Mouse (Mus musculus) intestine, embryonic 14.5 days (tissue): ENCODE data around the gene Anxa2. TPM values are rescaled to one million over a fixed set of nuclear protein-coding genes. Genes with fewer than 3 reads are reported as not detected.

ENCODE experiments used
- ATAC-seq: fragments of 200-750 bp; cut with Nextera tagmentation; replicated peaks from 2 replicates; pipeline ENCODE4 v1.8.0; 2017; ENCODE audit warnings: low read depth, moderate number of reproducible peaks, moderate TSS enrichment, moderate library complexity; ENCODE audit not compliant: low FRiP score, low TSS enrichment
- DNase-seq: peaks from one replicate; pipeline ENCODE4 v3.0.0-alpha.2; 2018; ENCODE audit warnings: low spot score
- H3K27ac ChIP-seq: fragments of 300-500 bp; sonication (generic); 2 replicates; pipeline ENCODE4 v1.5.1; 2014; ENCODE audit warnings: low read depth, mild to moderate bottlenecking, control low read depth
- H3K27me3 ChIP-seq: fragments of 300-500 bp; sonication (generic); replicated peaks from 2 replicates; pipeline ENCODE4 v1.6.1; 2014; ENCODE audit warnings: low read length, control low read depth; ENCODE audit not compliant: control insufficient read depth, insufficient read depth
- H3K36me3 ChIP-seq: fragments of 300-500 bp; sonication (generic); 2 replicates; pipeline ENCODE4 v1.6.1; 2014; ENCODE audit warnings: low read length, control low read depth; ENCODE audit not compliant: control insufficient read depth, insufficient read depth
- H3K4me1 ChIP-seq: fragments of 300-500 bp; sonication (generic); replicated peaks from 2 replicates; pipeline ENCODE4 v1.6.1; 2014; ENCODE audit warnings: low read length, control low read depth, mixed read lengths; ENCODE audit not compliant: control insufficient read depth, insufficient read depth
- H3K4me2 ChIP-seq: fragments of 300-500 bp; sonication (generic); 2 replicates; pipeline ENCODE4 v1.6.1; 2014; ENCODE audit warnings: low read length
- H3K4me3 ChIP-seq: fragments of 300-500 bp; sonication (generic); 2 replicates; pipeline ENCODE4 v1.5.1; 2014; ENCODE audit warnings: low read depth, low read length, control low read depth, mixed read lengths
- H3K9ac ChIP-seq: fragments of 300-500 bp; sonication (generic); 2 replicates; pipeline ENCODE4 v1.6.1; 2014; ENCODE audit warnings: mild to moderate bottlenecking, low read length
- H3K9me3 ChIP-seq: fragments of 300-500 bp; sonication (generic); 2 replicates; pipeline ENCODE4 v1.6.1; 2016; ENCODE audit warnings: low read length, control low read depth; ENCODE audit not compliant: control insufficient read depth
- WGBS: fragments of 180-500 bp; shearing (Covaris S2); extraction: QIAGEN DNeasy Blood & Tissue Kit; methylation state at CpG from one replicate; pipeline ENCODE4 v1.1.7; 2014; 5-methylcytosine and 5-hydroxymethylcytosine counted together
- polyA plus RNA-seq: library from polyadenylated mRNA; unstranded; fragments of >200 nt; fragmentation: Nextera tagmentation; extraction: Ambion mirVana; gene quantifications from 2 replicates; pipeline ENCODE4 v1.2.1, GENCODE M21; 2014

The Anxa2 gene
- polyA plus RNA-seq, 1 experiment from 2014 or later: 383 TPM

DNA sequence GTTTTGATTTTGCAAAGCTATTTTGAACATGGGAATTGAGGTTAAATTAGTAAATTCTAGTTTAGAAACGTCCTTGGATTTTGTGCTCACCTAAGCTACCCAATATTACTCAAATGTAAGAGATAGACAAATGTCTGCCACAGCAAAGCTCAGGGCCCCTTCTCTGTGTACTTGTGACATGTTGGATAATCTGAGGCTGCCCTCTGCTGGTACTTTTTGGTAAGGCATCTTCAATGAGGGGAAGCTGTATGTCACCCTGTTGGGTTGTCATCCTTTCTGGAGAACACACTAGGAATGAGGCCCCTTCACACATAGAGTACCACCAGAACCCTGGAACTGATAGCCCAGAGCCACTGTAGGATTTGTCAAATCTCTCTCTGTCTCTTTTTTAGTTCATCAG lies 26.9 kb downstream of the Anxa2 start:
- ATAC-seq: no peak; the same call in 1 of the 2 replicates
- Histone ChIP-seq H3K36me3 (peaks cover 35% of the 10 kb centered on the region), H3K4me3 (no peak overlapping the region), H3K27ac (no peak overlapping the region), H3K9me3 (no peaks in the 10 kb centered on the region), H3K9ac (no peak overlapping the region), H3K4me1 (peaks cover 12% of the 10 kb centered on the region; the same call in 1 of the 2 replicates), H3K4me2 (no peak overlapping the region), H3K27me3 (no peaks in the 10 kb centered on the region)
- DNase-seq: peak; percentile 93
- WGBS: 2% methylated on average over 1 of the region's 1 CpGs

DNA sequence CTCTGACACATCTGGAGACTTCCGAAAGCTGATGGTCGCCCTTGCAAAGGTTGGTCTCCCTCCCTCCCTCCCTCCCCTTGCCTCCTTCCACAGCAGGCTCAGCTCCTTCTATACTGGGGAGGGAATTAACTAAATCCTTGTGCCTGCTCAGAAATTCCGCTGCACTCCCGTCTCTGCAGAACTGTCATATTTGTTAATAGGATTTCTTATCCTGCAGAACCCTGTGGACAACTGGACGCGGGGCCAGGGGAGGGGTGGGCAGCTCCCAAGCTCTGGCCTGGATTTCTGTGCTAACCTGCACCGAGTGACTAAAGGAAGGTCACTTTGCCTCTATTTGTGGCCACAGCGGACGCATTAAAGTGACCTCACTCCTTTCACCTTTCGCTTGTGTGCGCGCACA lies 30.4 kb downstream of the Anxa2 start:
- DNase-seq (no peak), ATAC-seq (no peak)
- H3K4me1 ChIP-seq: no peaks in the 10 kb centered on the region
- 51% methylated on average over 12 of the region's 12 CpGs for WGBS
- no peak overlapping the region for H3K4me2 ChIP-seq
- H3K9ac ChIP-seq: no peak overlapping the region
- H3K27me3 ChIP-seq: no peaks in the 10 kb centered on the region
- no peak overlapping the region for H3K27ac ChIP-seq
- H3K9me3 ChIP-seq: no peaks in the 10 kb centered on the region
- H3K4me3 ChIP-seq: no peak overlapping the region
- H3K36me3 ChIP-seq: peaks cover 54% of the 10 kb centered on the region

GRCm38 (mm10) chr9:69486140-69486539 lies 32.7 kb downstream of the Anxa2 start:
- DNase-seq (no peak), ATAC-seq (no peak)
- WGBS: 71% methylated on average over 8 of the region's 8 CpGs
- H3K36me3 ChIP-seq: peaks cover 66% of the 10 kb centered on the region
- H3K4me1 ChIP-seq: no peaks in the 10 kb centered on the region
- H3K9me3 ChIP-seq: no peaks in the 10 kb centered on the region
- H3K9ac ChIP-seq: no peak overlapping the region
- H3K4me3 ChIP-seq: no peak overlapping the region
- no peaks in the 10 kb centered on the region for H3K27me3 ChIP-seq
- no peak overlapping the region for H3K27ac ChIP-seq
- H3K4me2 ChIP-seq: no peak overlapping the region

GRCm38 (mm10) chr9:69488510-69488909 lies 35.1 kb downstream of the Anxa2 start:
- Histone ChIP-seq H3K9ac (no peak overlapping the region), H3K36me3 (peaks cover 74% of the 10 kb centered on the region), H3K4me2 (no peak overlapping the region), H3K4me3 (no peak overlapping the region), H3K27ac (no peak overlapping the region), H3K27me3 (no peaks in the 10 kb centered on the region), H3K9me3 (no peaks in the 10 kb centered on the region), H3K4me1 (no peaks in the 10 kb centered on the region)
- DNase-seq (no peak), ATAC-seq (no peak)
- 40% methylated on average over 8 of the region's 8 CpGs for WGBS

DNA sequence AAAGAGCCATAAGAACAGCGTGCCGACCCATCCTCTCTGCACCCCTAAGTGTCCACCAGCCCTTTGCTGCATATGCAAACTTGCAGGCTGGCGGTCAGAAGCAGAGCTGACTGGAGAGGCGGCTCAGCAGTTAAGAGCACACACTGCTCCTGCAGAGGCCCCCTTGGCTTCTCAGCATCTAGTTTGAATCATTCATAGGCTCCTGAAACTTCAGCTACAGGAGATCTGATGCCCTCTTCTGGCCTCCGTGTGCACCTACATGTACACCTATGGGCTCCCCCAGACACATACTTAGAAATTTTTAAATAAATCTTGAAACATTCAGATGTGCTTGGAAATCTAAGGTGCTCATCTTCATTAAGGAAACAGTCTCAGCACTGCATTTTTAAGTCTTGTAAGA lies 35.6 kb downstream of the Anxa2 start:
- Histone ChIP-seq H3K9me3 (no peaks in the 10 kb centered on the region), H3K27ac (no peak overlapping the region), H3K4me1 (no peaks in the 10 kb centered on the region), H3K4me3 (no peak overlapping the region), H3K9ac (no peak overlapping the region), H3K36me3 (peaks cover 74% of the 10 kb centered on the region), H3K27me3 (no peaks in the 10 kb centered on the region), H3K4me2 (no peak overlapping the region)
- ATAC-seq (no peak), DNase-seq (no peak)
- WGBS: 16% methylated on average over 5 of the region's 5 CpGs

GRCm38 (mm10) chr9:69492809-69493208 lies 39.4 kb downstream of the Anxa2 start:
- Histone ChIP-seq H3K27ac (no peak overlapping the region), H3K9ac (no peak overlapping the region), H3K9me3 (no peaks in the 10 kb centered on the region), H3K4me1 (no peaks in the 10 kb centered on the region), H3K4me2 (no peak overlapping the region), H3K27me3 (no peaks in the 10 kb centered on the region), H3K36me3 (peaks cover 43% of the 10 kb centered on the region), H3K4me3 (no peak overlapping the region)
- WGBS: 96% methylated on average over 6 of the region's 6 CpGs
- ATAC-seq: no peak; the same call in 1 of the 2 replicates
- DNase-seq: no peak

GRCm38 (mm10) chr9:69502504-69502903 lies 49.1 kb downstream of the Anxa2 start:
- Histone ChIP-seq H3K27me3 (0 out of 2 replicates have a peak, but pooled peaks cover 6% of the 10 kb centered on the region), H3K36me3 (no peaks in the 10 kb centered on the region), H3K9me3 (no peaks in the 10 kb centered on the region), H3K4me3 (no peak overlapping the region), H3K4me1 (no peaks in the 10 kb centered on the region), H3K4me2 (no peak overlapping the region), H3K27ac (no peak overlapping the region), H3K9ac (no peak overlapping the region)
- 32% methylated on average over 6 of the region's 6 CpGs for WGBS
- DNase-seq (peak; percentile 90), ATAC-seq (no peak)

GRCm38 (mm10) chr9:69505611-69506010 lies 52.2 kb downstream of the Anxa2 start:
- Histone ChIP-seq H3K9me3 (no peaks in the 10 kb centered on the region), H3K27me3 (0 out of 2 replicates have a peak, but pooled peaks cover 6% of the 10 kb centered on the region), H3K36me3 (no peaks in the 10 kb centered on the region), H3K4me3 (no peak overlapping the region), H3K4me1 (no peaks in the 10 kb centered on the region), H3K9ac (no peak overlapping the region), H3K27ac (no peak overlapping the region), H3K4me2 (no peak overlapping the region)
- DNase-seq (peak; percentile 72), ATAC-seq (no peak)
- 16% methylated on average over 7 of the region's 7 CpGs for WGBS

- H3K9me3 ChIP-seq: no peaks in the 10 kb centered on the region
- no peaks in the 10 kb centered on the region for H3K4me1 ChIP-seq
- 0 out of 2 replicates have a peak, but pooled peaks cover 6% of the 10 kb centered on the region for H3K27me3 ChIP-seq
- no peak overlapping the region for H3K4me3 ChIP-seq
- no peak overlapping the region for H3K9ac ChIP-seq
- no peaks in the 10 kb centered on the region for H3K36me3 ChIP-seq
- ATAC-seq (no peak), DNase-seq (no peak)
- H3K4me2 ChIP-seq: no peak overlapping the region
- WGBS: 59% methylated on average over 11 of the region's 11 CpGs
- H3K27ac ChIP-seq: no peak overlapping the region
These were observed 53.8 kb downstream of the Anxa2 start for GRCm38 (mm10) chr9:69507206-69507605.
